Mouse (Mus musculus) embryonic stem cell, embryonic (primary cell): ENCODE results near the gene Pip4k2a.

Experiments used
- CTCF ChIA-PET, 4 experiments: fragments of 300-600 bp in 2 of 4; fragments of 350-600 bp in 2 of 4; sonication (Branson Sonifier 250); formaldehyde crosslinking; loops; one replicate each; lab custom pipeline; 2022; ENCODE audit warnings: inconsistent platforms in 2 of 4; lab: Charles Lee
- POLR2A ChIA-PET, 4 experiments: fragments of 300-600 bp in 2 of 4; fragments of 350-600 bp in 2 of 4; sonication (Branson Sonifier 250); formaldehyde crosslinking; loops; one replicate each; lab custom pipeline; 2022; ENCODE audit warnings: antibody characterized with exemption in 4 of 4, inconsistent platforms in 1 of 4; lab: Charles Lee

The Pip4k2a gene

GRCm38 (mm10) chr2:18998054-18998478 is at the start of gene Pip4k2a, which contains the start of gene 4930426L09Rik:
TSS of gene Pip4k2a (minus strand) at chr2:18998126.
TSS of gene 4930426L09Rik (plus strand) at chr2:18998343.
- ChIA-PET POLR2A (interaction anchor here in 2 of 4 experiments (0.8 to 2.1 kb wide), 5 partner anchors 9 to 26 kb away, joined by 4 to 10 read pairs (median 5); no protein-coding TSS in a partner anchor), CTCF (interaction anchor here in 3 of 4 experiments (0.6 to 1.2 kb wide), 4 partner anchors 28 to 158 kb away, joined by 3 to 4 read pairs (median 3); no protein-coding TSS in a partner anchor)

GRCm38 (mm10) chr2:19037907-19038570 is 40.1 kb upstream of the Pip4k2a start:
- POLR2A ChIA-PET, result no interaction called here
- CTCF ChIA-PET, result no interaction called here

GRCm38 (mm10) chr2:19037430-19037829 is 39.5 kb upstream of the Pip4k2a start:
- POLR2A ChIA-PET, result no interaction called here
- CTCF ChIA-PET, result no interaction called here

- ChIA-PET POLR2A (no interaction called here), CTCF (interaction anchor here in 2 of 4 experiments (0.5 to 0.6 kb wide), 2 partner anchors 152 to 252 kb away, joined by 3 read pairs; no protein-coding TSS in a partner anchor)
Measured at GRCm38 (mm10) chr2:19024807-19025206, 26.9 kb upstream of the Pip4k2a start.

- ChIA-PET POLR2A (interaction anchor here in 2 of 4 experiments (1.1 to 1.2 kb wide), 3 partner anchors 14 to 20 kb away, joined by 3 to 8 read pairs (median 4); partner anchors contain the start of genes 4930426L09Rik (in 1 of the 2) and Pip4k2a (in 1 of the 2)), CTCF (no interaction called here)
Measured at GRCm38 (mm10) chr2:19018034-19018433, 20.1 kb upstream of the Pip4k2a start.

- ChIA-PET POLR2A (interaction anchor here in 1 of 4 experiments (1.2 kb wide), 1 partner anchor 15 kb away, joined by 4 read pairs; no protein-coding TSS in a partner anchor), CTCF (no interaction called here)
Measured at GRCm38 (mm10) chr2:19016839-19017238, 18.9 kb upstream of the Pip4k2a start.

GRCm38 (mm10) chr2:19016348-19016747 is 18.4 kb upstream of the Pip4k2a start:
- ChIA-PET POLR2A (no interaction called here), CTCF (no interaction called here)

- POLR2A ChIA-PET, result interaction anchor here in 3 of 4 experiments (0.7 to 1.8 kb wide), 6 partner anchors 9 to 1273 kb away, joined by 3 to 10 read pairs (median 5); no protein-coding TSS in a partner anchor
- CTCF ChIA-PET, result interaction anchor here in 2 of 4 experiments (0.5 to 0.7 kb wide), 2 partner anchors 19 to 442 kb away, joined by 3 read pairs; no protein-coding TSS in a partner anchor
Measured at GRCm38 (mm10) chr2:19011443-19011842, 13.5 kb upstream of the Pip4k2a start.

GRCm38 (mm10) chr2:19010541-19010940 is 12.6 kb upstream of the Pip4k2a start:
- ChIA-PET CTCF (interaction anchor here in 1 of 4 experiments (0.5 kb wide), 1 partner anchor 443 kb away, joined by 3 read pairs; no protein-coding TSS in a partner anchor), POLR2A (interaction anchor here in 2 of 4 experiments (1.3 to 1.8 kb wide), 4 partner anchors 8 to 16 kb away, joined by 4 to 10 read pairs (median 5); no protein-coding TSS in a partner anchor)

GRCm38 (mm10) chr2:19007580-19007979 is 9.7 kb upstream of the Pip4k2a start:
- POLR2A ChIA-PET, result interaction anchor here in 1 of 4 experiments (1.8 kb wide), 1 partner anchor 10 kb away, joined by 5 read pairs; the partner anchor contains the start of gene Pip4k2a
- CTCF ChIA-PET, result no interaction called here

GRCm38 (mm10) chr2:19006124-19006523 is 8.2 kb upstream of the Pip4k2a start:
- ChIA-PET POLR2A (interaction anchor here in 2 of 4 experiments (0.5 to 1.8 kb wide), 3 partner anchors 9 to 42 kb away, joined by 3 to 5 read pairs (median 5); partner anchors contain the start of gene Pip4k2a (in 1 of the 2)), CTCF (no interaction called here)

- POLR2A ChIA-PET, result no interaction called here
- CTCF ChIA-PET, result interaction anchor here in 1 of 4 experiments (0.7 kb wide), 1 partner anchor 26 kb away, joined by 3 read pairs; no protein-coding TSS in a partner anchor
Measured at GRCm38 (mm10) chr2:19004801-19005200, 6.9 kb upstream of the Pip4k2a start.

- POLR2A ChIA-PET, result interaction anchor here in 1 of 4 experiments (0.6 kb wide), 2 partner anchors 81 to 100 kb away, joined by 3 read pairs; no protein-coding TSS in a partner anchor
Measured at GRCm38 (mm10) chr2:18999395-18999794, 1.5 kb upstream of the Pip4k2a start.

GRCm38 (mm10) chr2:18997387-18997971 is 447 bp downstream of the Pip4k2a start:
- POLR2A ChIA-PET, result interaction anchor here in 3 of 4 experiments (0.5 to 2.1 kb wide), 7 partner anchors 9 to 428 kb away, joined by 3 to 10 read pairs (median 5); no protein-coding TSS in a partner anchor
- CTCF ChIA-PET, result interaction anchor here in 3 of 4 experiments (0.5 to 1.2 kb wide), 5 partner anchors 27 to 159 kb away, joined by 3 to 9 read pairs (median 4); no protein-coding TSS in a partner anchor

More at GRCm38 (mm10) chr2:18999395-18999794, 1.5 kb upstream of the Pip4k2a start:
- CTCF ChIA-PET, result no interaction called here

GRCm38 (mm10) chr2:18996451-18997211 is 1.3 kb downstream of the Pip4k2a start:
- CTCF ChIA-PET, result interaction anchor here in 2 of 4 experiments (0.5 to 0.8 kb wide), 2 partner anchors 26 to 35 kb away, joined by 4 to 9 read pairs; no protein-coding TSS in a partner anchor
- POLR2A ChIA-PET, result interaction anchor here in 3 of 4 experiments (0.5 to 2.1 kb wide), 11 partner anchors 10 to 812 kb away, joined by 3 to 10 read pairs (median 4); partner anchors contain the start of gene Otud1 (in 1 of the 3)

- CTCF ChIA-PET, result interaction anchor here in 1 of 4 experiments (0.6 kb wide), 1 partner anchor 18 kb away, joined by 3 read pairs; no protein-coding TSS in a partner anchor
- POLR2A ChIA-PET, result interaction anchor here in 1 of 4 experiments (1.5 kb wide), 1 partner anchor 13 kb away, joined by 6 read pairs; no protein-coding TSS in a partner anchor
Measured at GRCm38 (mm10) chr2:18992512-18993510, 5.1 kb downstream of the Pip4k2a start.
